Mouse (Mus musculus): ENCODE measurements around the gene Etv4.

DNA sequence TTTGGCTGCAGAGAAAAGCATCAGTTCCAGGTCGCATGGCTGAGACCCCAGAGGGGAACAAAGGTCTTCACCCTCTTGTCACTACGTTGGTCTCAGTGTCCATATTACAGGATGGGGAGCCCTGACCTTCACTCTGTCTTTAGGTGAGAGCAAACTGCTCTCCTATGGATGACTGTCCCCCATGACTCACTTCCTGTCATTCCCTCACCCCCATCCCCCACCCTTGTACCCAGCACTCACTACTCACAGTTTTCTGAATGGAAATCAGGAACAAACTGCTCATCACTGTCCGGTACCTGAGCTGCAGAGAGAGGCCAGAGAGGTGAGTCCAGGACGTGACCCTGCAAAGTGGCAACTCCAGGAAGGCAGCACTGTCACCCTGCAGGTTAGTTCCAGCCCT lies 8.3 kb downstream of the Etv4 start:
- TF ChIP-seq CTCF (IDR thresholded peaks at IDR 0.05; ENCODE audit: control insufficient read depth, insufficient read depth, low read length): no peak
- no peak for TF ChIP-seq POLR2A (IDR thresholded peaks at IDR 0.05; ENCODE audit: borderline replicate concordance, control insufficient read depth, low read depth, low read length)

Data from bone marrow, adult 2 months (tissue).